Mouse (Mus musculus) embryonic fibroblast, embryonic 13.5 days (primary cell): Measurements from ENCODE around the gene Cfap57.

Experiments
- CTCF ChIP-seq: IDR thresholded peaks from 2 replicates; pipeline ENCODE4 v1.5.1; 2011; ENCODE audit warnings: mild to moderate bottlenecking, control low read depth, low read length, moderate library complexity, borderline replicate concordance; ENCODE audit not compliant: insufficient read depth
- POLR2A ChIP-seq: IDR thresholded peaks from 2 replicates; pipeline ENCODE4 v1.6.1; 2011; ENCODE audit warnings: low read depth, mild to moderate bottlenecking, control low read depth, low read length, moderate library complexity

- no peak for TF ChIP-seq CTCF
- TF ChIP-seq POLR2A = no peak
Measured at GRCm38 (mm10) chr4:118532663-118533062, 87.9 kb downstream of the Cfap57 start.
